Mouse (Mus musculus): Measurements from ENCODE around the gene Vmn2r111. TPM values are rescaled to one million over a fixed set of nuclear protein-coding genes. Genes with fewer than 3 reads are reported as not detected.
"Not testable (repeated sequence)": the region's sequence is repeated elsewhere in the genome, so short reads cannot be mapped to it uniquely, and the experiment has no call there.

The Vmn2r111 gene
- not detected in 2 replicates for polyA plus RNA-seq (2014; fragmentation: Nextera tagmentation; extraction: Ambion mirVana)

DNA sequence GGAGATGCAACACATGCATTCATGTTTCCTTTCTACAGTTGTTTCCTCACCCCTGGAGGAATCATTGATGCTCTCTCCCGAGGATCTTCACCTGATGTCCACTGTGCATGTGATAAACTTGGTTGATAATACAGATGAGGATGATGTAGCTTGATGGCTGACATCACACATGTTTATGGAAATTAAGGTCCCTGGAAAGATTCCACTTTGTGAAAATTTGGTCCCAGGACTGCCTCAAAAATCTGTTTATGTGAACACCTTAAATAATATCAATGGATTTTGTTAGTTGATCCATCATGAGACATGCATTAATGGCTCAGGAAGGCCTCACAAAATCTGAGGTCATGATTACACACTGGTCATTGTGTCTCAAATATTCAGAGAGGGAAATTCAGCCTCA, at the start of gene Vmn2r111:
Vmn2r111 (minus strand) TSS at position 101 of the 400 bp plus-strand sequence.
- H3K27ac ChIP-seq (replicated peaks in 1 of 2; ENCODE audit: control insufficient read depth in 1 of 2, insufficient read depth in 1 of 2, low read depth in 2 of 2, low read length in 2 of 2); H3K36me3 ChIP-seq (ENCODE audit: control insufficient read depth, insufficient read depth, low read length); H3K9me3 ChIP-seq (ENCODE audit: control insufficient read depth, low read length); H3K4me3 ChIP-seq (ENCODE audit: control insufficient read depth in 1 of 2, insufficient read depth in 1 of 2, low read depth in 1 of 2, low read length in 2 of 2); H3K4me2 ChIP-seq (ENCODE audit: low read length); H3K9ac ChIP-seq (ENCODE audit: low read length); H3K27me3 ChIP-seq (ENCODE audit: control insufficient read depth, insufficient read depth, low read length); H3K4me1 ChIP-seq (ENCODE audit: control insufficient read depth in 2 of 2, insufficient read depth in 2 of 2, low read length in 2 of 2); ATAC-seq (ENCODE audit: insufficient number of reproducible peaks, insufficient read depth, low FRiP score, low read depth): not testable (repeated sequence)
- 47% methylated on average over 1 of the region's 1 CpGs for WGBS

DNA sequence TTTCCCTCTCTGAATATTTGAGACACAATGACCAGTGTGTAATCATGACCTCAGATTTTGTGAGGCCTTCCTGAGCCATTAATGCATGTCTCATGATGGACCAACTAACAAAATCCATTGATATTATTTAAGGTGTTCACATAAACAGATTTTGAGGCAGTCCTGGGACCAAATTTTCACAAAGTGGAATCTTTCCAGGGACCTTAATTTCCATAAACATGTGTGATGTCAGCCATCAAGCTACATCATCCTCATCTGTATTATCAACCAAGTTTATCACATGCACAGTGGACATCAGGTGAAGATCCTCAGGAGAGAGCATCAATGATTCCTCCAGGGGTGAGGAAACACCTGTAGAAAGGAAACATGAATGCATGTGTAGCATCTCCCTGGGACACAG, 27.4 kb upstream of the Vmn2r111 start, which contains the start of gene Vmn2r112:
Vmn2r112 (plus strand) TSS at position 301 of the 400 bp plus-strand sequence.
- H3K9ac ChIP-seq (ENCODE audit: low read length); H3K4me3 ChIP-seq (ENCODE audit: control insufficient read depth in 1 of 2, insufficient read depth in 1 of 2, low read depth in 1 of 2, low read length in 2 of 2); H3K4me2 ChIP-seq (ENCODE audit: low read length); H3K27ac ChIP-seq (replicated peaks in 1 of 2; ENCODE audit: control insufficient read depth in 1 of 2, insufficient read depth in 1 of 2, low read depth in 2 of 2, low read length in 2 of 2); H3K4me1 ChIP-seq (ENCODE audit: control insufficient read depth in 2 of 2, insufficient read depth in 2 of 2, low read length in 2 of 2); H3K36me3 ChIP-seq (ENCODE audit: control insufficient read depth, insufficient read depth, low read length); ATAC-seq (ENCODE audit: insufficient number of reproducible peaks, insufficient read depth, low FRiP score, low read depth); H3K9me3 ChIP-seq (ENCODE audit: control insufficient read depth, low read length); H3K27me3 ChIP-seq (ENCODE audit: control insufficient read depth, insufficient read depth, low read length): not testable (repeated sequence)

DNA sequence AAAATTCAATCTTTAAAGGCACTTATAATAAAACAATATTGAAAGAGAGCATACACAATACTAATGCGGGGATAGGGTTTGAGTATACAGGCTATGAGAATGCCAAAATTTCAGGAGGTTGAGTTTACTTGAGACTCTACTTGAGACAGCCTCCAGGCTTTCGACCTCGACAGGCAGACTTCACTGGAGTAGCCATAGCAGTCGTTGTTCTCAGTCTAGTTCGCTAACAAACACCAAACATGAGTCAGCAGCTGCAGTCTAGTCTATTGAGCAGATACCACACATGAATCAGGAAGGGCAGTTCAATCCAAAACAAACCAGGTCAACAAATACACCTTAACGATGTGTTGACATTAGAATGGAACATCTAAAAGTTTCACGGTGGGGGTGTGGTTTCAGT, 52.8 kb downstream of the Vmn2r111 start:
- WGBS = 77% methylated on average over 7 of the region's 7 CpGs
- H3K4me1 ChIP-seq (ENCODE audit: control insufficient read depth in 2 of 2, insufficient read depth in 2 of 2, low read length in 2 of 2); H3K36me3 ChIP-seq (ENCODE audit: control insufficient read depth, insufficient read depth, low read length); H3K9ac ChIP-seq (ENCODE audit: low read length); ATAC-seq (ENCODE audit: insufficient number of reproducible peaks, insufficient read depth, low FRiP score, low read depth); H3K4me2 ChIP-seq (ENCODE audit: low read length); H3K27ac ChIP-seq (replicated peaks in 1 of 2; ENCODE audit: control insufficient read depth in 1 of 2, insufficient read depth in 1 of 2, low read depth in 2 of 2, low read length in 2 of 2); H3K4me3 ChIP-seq (ENCODE audit: control insufficient read depth in 1 of 2, insufficient read depth in 1 of 2, low read depth in 1 of 2, low read length in 2 of 2); H3K9me3 ChIP-seq (ENCODE audit: control insufficient read depth, low read length); H3K27me3 ChIP-seq (ENCODE audit: control insufficient read depth, insufficient read depth, low read length): not testable (repeated sequence)

DNA sequence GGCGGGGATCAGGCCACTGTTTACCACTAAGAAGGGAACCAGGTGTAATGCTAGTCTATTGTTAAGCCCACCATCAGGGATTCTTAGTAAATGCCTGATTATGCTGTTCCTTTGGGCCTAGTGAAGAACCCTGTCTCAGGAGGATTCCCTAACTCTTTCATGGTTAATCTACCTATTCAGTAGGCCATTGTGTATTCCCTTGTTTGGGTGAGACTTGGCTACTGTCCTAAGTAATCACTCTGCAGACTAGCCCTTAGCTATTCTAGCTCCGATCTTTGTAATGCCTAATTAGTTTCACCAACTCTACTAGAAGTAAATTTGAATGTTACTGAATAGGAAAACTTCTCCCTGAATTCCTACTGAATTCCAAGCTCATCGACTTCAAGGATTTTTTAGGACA, 53.2 kb downstream of the Vmn2r111 start:
- not testable (repeated sequence) for H3K9ac ChIP-seq (ENCODE audit: low read length); H3K27me3 ChIP-seq (ENCODE audit: control insufficient read depth, insufficient read depth, low read length); H3K27ac ChIP-seq (replicated peaks in 1 of 2; ENCODE audit: control insufficient read depth in 1 of 2, insufficient read depth in 1 of 2, low read depth in 2 of 2, low read length in 2 of 2); H3K4me2 ChIP-seq (ENCODE audit: low read length); H3K4me1 ChIP-seq (ENCODE audit: control insufficient read depth in 2 of 2, insufficient read depth in 2 of 2, low read length in 2 of 2); ATAC-seq (ENCODE audit: insufficient number of reproducible peaks, insufficient read depth, low FRiP score, low read depth); H3K9me3 ChIP-seq (ENCODE audit: control insufficient read depth, low read length); H3K36me3 ChIP-seq (ENCODE audit: control insufficient read depth, insufficient read depth, low read length); H3K4me3 ChIP-seq (ENCODE audit: control insufficient read depth in 1 of 2, insufficient read depth in 1 of 2, low read depth in 1 of 2, low read length in 2 of 2)
- 64% methylated on average over 3 of the region's 3 CpGs for WGBS

DNA sequence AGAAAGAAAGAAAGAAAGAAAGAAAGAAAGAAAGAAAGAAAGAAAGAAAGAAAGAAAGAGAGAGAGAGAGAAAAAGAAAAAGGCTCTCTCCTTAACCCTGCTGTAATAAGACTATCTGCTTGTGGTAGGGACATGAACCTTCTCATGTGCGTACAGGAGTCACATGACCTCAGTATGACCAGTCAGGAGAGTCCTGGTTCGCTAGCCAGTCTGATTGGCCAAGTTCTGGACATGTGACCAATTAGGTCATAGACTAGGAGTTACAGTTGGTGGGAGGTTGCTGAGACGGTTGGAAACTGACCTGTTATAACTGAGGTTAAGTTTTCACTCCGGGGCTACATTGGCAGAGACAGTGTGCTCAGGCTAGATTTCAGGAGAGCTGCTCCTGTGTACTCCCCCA, 76.2 kb downstream of the Vmn2r111 start:
- Histone ChIP-seq H3K4me2 (ENCODE audit: low read length) (no peak overlapping the region), H3K9ac (ENCODE audit: low read length) (no peak overlapping the region), H3K9me3 (ENCODE audit: control insufficient read depth, low read length) (no peaks in the 10 kb centered on the region), H3K4me1 (ENCODE audit: control insufficient read depth in 2 of 2, insufficient read depth in 2 of 2, low read length in 2 of 2) (no peaks in the 10 kb centered on the region), H3K36me3 (ENCODE audit: control insufficient read depth, insufficient read depth, low read length) (no peaks in the 10 kb centered on the region), H3K27me3 (ENCODE audit: control insufficient read depth, insufficient read depth, low read length) (no peaks in the 10 kb centered on the region), H3K4me3 (ENCODE audit: control insufficient read depth in 1 of 2, insufficient read depth in 1 of 2, low read depth in 1 of 2, low read length in 2 of 2) (no peak overlapping the region), H3K27ac (replicated peaks in 1 of 2; ENCODE audit: control insufficient read depth in 1 of 2, insufficient read depth in 1 of 2, low read depth in 2 of 2, low read length in 2 of 2) (no peak overlapping the region)
- 64% methylated on average over 4 of the region's 4 CpGs for WGBS
- no peak for ATAC-seq (ENCODE audit: insufficient number of reproducible peaks, insufficient read depth, low FRiP score, low read depth)

Other genes with a start within 250 kb of the Vmn2r111 start
- gene Zfp944, start 212.1 kb downstream of the Vmn2r111 start, polyA plus RNA-seq (2014; fragmentation: Nextera tagmentation; extraction: Ambion mirVana) = 8.4 and 9.6 TPM in 2 replicates
- 7.2 and 8.4 TPM in 2 replicates for gene Zfp758, start 212.0 kb downstream of the Vmn2r111 start, polyA plus RNA-seq (2014; fragmentation: Nextera tagmentation; extraction: Ambion mirVana)
- 8.3 and 8.8 TPM in 2 replicates for gene Zfp946, start 149.3 kb downstream of the Vmn2r111 start, polyA plus RNA-seq (2014; fragmentation: Nextera tagmentation; extraction: Ambion mirVana)
- gene Vmn2r112, start 27.5 kb upstream of the Vmn2r111 start, polyA plus RNA-seq (2014; fragmentation: Nextera tagmentation; extraction: Ambion mirVana) = not detected in 2 replicates